Mouse (Mus musculus): ENCODE data around the gene Nppa. TPM values are rescaled to one million over a fixed set of nuclear protein-coding genes. Genes with fewer than 3 reads are reported as not detected.

Gene Nppa
- polyA plus RNA-seq, 1 experiment = 0.58 TPM

DNA sequence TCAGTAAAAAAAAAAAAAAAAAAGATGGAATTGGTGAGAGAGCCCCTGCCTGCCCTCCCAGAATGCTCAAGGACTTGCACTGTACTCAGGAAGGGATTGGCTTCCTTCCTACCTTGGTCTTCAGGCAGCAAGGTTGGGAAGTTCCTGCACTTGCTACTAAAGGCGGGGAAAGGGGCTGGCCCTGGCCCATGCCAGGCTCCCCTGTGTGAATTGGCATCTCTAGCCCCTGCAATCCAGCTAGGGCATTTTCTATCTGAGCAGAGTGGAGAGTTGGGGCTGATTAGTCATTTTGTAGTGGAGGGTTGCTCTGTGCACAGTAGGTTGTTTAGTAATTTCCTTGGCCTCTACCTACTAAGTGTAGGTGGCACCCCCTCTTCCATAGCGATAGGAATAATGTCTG, 31.7 kb upstream of the Nppa start:
- Histone ChIP-seq H3K4me3 (ENCODE audit: insufficient read depth, low read depth, low read length) (no peak overlapping the region), H3K4me1 (ENCODE audit: control insufficient read depth, insufficient read depth, low read length) (no peaks in the 10 kb centered on the region; the same call in 1 of the 2 replicates), H3K27ac (ENCODE audit: insufficient read depth, low read depth, low read length) (no peak overlapping the region), H3K27me3 (replicated peaks; ENCODE audit: control insufficient read depth, insufficient read depth, low read length) (no peaks in the 10 kb centered on the region), H3K36me3 (ENCODE audit: control insufficient read depth, insufficient read depth, low read length) (no peaks in the 10 kb centered on the region)
- WGBS = 77% methylated on average over 2 of the region's 2 CpGs
- no peak for DNase-seq
- TF ChIP-seq POLR2A (IDR thresholded peaks at IDR 0.05; ENCODE audit: low read depth, low read length) (no peak), CTCF (conservative IDR thresholded peaks at IDR 0.05; ENCODE audit: insufficient read depth, insufficient read length, low read depth, low read length) (no peak)

DNA sequence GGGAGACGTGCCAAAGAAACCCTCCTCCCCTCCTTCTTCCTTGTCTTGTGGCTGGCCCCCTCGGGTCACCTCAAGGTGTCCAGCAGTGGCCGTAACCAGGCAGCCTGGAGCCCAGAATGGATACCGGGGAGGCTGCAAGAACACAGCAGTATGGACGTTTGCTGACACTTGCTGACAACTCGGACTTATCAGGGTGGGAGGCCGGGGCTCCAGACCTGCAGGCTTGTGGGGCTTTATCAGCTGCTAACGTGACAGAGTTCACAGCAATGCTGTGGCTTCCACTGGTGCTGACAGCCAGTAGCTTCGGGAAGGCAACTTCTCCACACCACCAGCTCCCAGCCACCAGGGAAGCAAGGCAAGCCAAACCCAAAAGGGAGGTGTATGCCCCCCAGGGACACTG, 31.2 kb upstream of the Nppa start:
- TF ChIP-seq POLR2A (IDR thresholded peaks at IDR 0.05; ENCODE audit: low read depth, low read length) (no peak), CTCF (conservative IDR thresholded peaks at IDR 0.05; ENCODE audit: insufficient read depth, insufficient read length, low read depth, low read length) (no peak)
- Histone ChIP-seq H3K36me3 (ENCODE audit: control insufficient read depth, insufficient read depth, low read length) (no peaks in the 10 kb centered on the region), H3K4me1 (ENCODE audit: control insufficient read depth, insufficient read depth, low read length) (no peaks in the 10 kb centered on the region; the same call in 1 of the 2 replicates), H3K4me3 (ENCODE audit: insufficient read depth, low read depth, low read length) (no peak overlapping the region), H3K27ac (ENCODE audit: insufficient read depth, low read depth, low read length) (no peak overlapping the region), H3K27me3 (replicated peaks; ENCODE audit: control insufficient read depth, insufficient read depth, low read length) (no peaks in the 10 kb centered on the region)
- DNase-seq = no peak
- 47% methylated on average over 9 of the region's 9 CpGs for WGBS

DNA sequence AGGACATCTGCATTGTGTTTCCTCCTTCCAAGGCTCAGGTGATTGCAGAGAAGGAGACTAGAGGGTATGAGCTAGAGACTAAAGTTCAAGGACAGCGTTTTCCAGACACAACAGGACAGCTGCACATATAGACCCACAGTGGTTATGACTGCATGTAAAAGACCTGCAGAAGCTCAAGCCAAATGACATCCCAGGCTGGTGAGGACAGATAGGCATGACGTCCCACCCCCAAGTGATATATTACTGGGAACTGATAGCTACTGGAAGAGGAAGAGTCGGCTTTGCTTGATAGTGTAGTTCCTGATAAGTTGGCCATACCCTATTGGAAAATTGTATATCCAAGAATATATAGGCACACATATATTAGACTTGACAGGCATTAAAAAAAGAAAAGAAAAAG, 24.3 kb upstream of the Nppa start:
- no peaks in the 10 kb centered on the region for H3K27me3 ChIP-seq (replicated peaks; ENCODE audit: control insufficient read depth, insufficient read depth, low read length)
- TF ChIP-seq POLR2A (IDR thresholded peaks at IDR 0.05; ENCODE audit: low read depth, low read length) (no peak), CTCF (conservative IDR thresholded peaks at IDR 0.05; ENCODE audit: insufficient read depth, insufficient read length, low read depth, low read length) (no peak)
- peaks cover 6% of the 10 kb centered on the region for H3K4me1 ChIP-seq (ENCODE audit: control insufficient read depth, insufficient read depth, low read length)
- H3K36me3 ChIP-seq (ENCODE audit: control insufficient read depth, insufficient read depth, low read length) = no peaks in the 10 kb centered on the region
- no peak overlapping the region for H3K27ac ChIP-seq (ENCODE audit: insufficient read depth, low read depth, low read length)
- no peak for DNase-seq
- 69% methylated on average over 3 of the region's 3 CpGs for WGBS
- no peak overlapping the region for H3K4me3 ChIP-seq (ENCODE audit: insufficient read depth, low read depth, low read length)

DNA sequence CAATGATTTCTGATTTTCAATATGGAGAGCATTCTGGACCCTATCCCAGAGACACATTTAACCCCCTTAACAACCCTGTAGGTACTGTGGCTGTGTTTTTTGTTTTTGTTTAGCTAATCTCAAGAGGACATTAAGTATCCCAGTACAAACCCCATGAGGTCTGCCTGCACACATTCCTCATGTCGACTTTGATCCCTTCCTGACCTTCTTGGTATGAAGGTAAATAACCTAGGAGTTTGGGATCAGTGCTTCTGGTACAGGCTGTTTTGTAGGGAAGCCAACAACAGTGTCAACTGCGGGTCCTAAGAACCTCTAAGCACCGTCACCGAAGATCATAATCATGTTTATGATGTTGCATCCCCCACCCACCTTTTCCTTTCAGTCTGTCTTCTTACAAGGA, 22.8 kb upstream of the Nppa start:
- H3K4me1 ChIP-seq (ENCODE audit: control insufficient read depth, insufficient read depth, low read length) = peaks cover 6% of the 10 kb centered on the region
- H3K36me3 ChIP-seq (ENCODE audit: control insufficient read depth, insufficient read depth, low read length) = no peaks in the 10 kb centered on the region
- no peak overlapping the region for H3K4me3 ChIP-seq (ENCODE audit: insufficient read depth, low read depth, low read length)
- no peak for TF ChIP-seq POLR2A (IDR thresholded peaks at IDR 0.05; ENCODE audit: low read depth, low read length)
- no peak for TF ChIP-seq CTCF (conservative IDR thresholded peaks at IDR 0.05; ENCODE audit: insufficient read depth, insufficient read length, low read depth, low read length)
- peak; percentile 87 for DNase-seq
- H3K27me3 ChIP-seq (replicated peaks; ENCODE audit: control insufficient read depth, insufficient read depth, low read length) = no peaks in the 10 kb centered on the region
- peak overlapping the region; percentile 13; the same call in 1 of the 2 replicates for H3K27ac ChIP-seq (ENCODE audit: insufficient read depth, low read depth, low read length)
- WGBS = 45% methylated on average over 4 of the region's 4 CpGs

DNA sequence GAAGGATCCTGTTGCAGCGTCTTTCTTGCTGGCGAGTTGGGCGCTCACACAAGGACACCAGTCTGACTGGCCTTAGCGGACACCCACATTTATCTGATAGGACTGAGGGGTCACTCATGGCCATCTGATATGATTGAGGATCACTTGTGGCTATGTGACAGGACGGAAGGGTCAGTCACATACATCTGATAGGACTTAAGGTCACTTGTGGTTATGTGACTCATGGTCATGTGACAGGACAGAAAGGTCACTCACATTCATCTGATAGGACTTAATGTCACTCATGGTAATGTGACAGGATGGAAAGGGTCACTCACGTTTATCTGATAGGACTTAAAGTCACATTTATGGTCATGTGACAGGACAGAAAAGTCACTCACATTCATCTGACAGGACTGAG, 22.1 kb upstream of the Nppa start:
- WGBS = 92% methylated on average over 6 of the region's 6 CpGs
- H3K27ac ChIP-seq (ENCODE audit: insufficient read depth, low read depth, low read length) = no peak overlapping the region
- TF ChIP-seq CTCF (conservative IDR thresholded peaks at IDR 0.05; ENCODE audit: insufficient read depth, insufficient read length, low read depth, low read length) (no peak), POLR2A (IDR thresholded peaks at IDR 0.05; ENCODE audit: low read depth, low read length) (no peak)
- H3K27me3 ChIP-seq (replicated peaks; ENCODE audit: control insufficient read depth, insufficient read depth, low read length) = no peaks in the 10 kb centered on the region
- H3K4me1 ChIP-seq (ENCODE audit: control insufficient read depth, insufficient read depth, low read length) = peaks cover 6% of the 10 kb centered on the region
- no peak overlapping the region for H3K4me3 ChIP-seq (ENCODE audit: insufficient read depth, low read depth, low read length)
- H3K36me3 ChIP-seq (ENCODE audit: control insufficient read depth, insufficient read depth, low read length) = no peaks in the 10 kb centered on the region
- DNase-seq = no peak

DNA sequence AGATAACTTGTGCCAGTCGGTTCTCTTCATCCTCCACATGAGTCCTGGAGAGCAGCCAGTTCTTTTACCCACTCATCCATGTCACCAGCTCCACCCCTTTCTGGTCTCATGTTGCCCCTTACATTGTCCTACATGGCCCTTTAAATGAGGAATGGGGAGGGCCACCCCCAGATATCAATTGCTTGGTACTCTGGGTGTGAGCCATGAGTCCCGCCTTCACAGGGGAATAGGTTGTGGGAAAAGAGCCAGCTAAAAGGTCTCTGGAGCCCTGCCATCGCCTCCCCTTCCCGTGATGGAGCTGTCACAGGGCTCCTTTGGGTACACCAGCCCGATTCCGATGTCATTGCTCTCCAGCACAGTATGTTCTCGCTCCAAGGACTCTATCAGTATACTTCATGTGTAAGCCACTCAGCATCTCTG, 21.1 kb upstream of the Nppa start:
- Histone ChIP-seq H3K27me3 (replicated peaks; ENCODE audit: control insufficient read depth, insufficient read depth, low read length) (no peaks in the 10 kb centered on the region), H3K27ac (ENCODE audit: insufficient read depth, low read depth, low read length) (no peak overlapping the region), H3K4me3 (ENCODE audit: insufficient read depth, low read depth, low read length) (no peak overlapping the region), H3K36me3 (ENCODE audit: control insufficient read depth, insufficient read depth, low read length) (no peaks in the 10 kb centered on the region), H3K4me1 (ENCODE audit: control insufficient read depth, insufficient read depth, low read length) (peaks cover 6% of the 10 kb centered on the region)
- DNase-seq = peak; percentile 73
- TF ChIP-seq CTCF (conservative IDR thresholded peaks at IDR 0.05; ENCODE audit: insufficient read depth, insufficient read length, low read depth, low read length) (no peak), POLR2A (IDR thresholded peaks at IDR 0.05; ENCODE audit: low read depth, low read length) (no peak)
- 55% methylated on average over 7 of the region's 7 CpGs for WGBS

DNA sequence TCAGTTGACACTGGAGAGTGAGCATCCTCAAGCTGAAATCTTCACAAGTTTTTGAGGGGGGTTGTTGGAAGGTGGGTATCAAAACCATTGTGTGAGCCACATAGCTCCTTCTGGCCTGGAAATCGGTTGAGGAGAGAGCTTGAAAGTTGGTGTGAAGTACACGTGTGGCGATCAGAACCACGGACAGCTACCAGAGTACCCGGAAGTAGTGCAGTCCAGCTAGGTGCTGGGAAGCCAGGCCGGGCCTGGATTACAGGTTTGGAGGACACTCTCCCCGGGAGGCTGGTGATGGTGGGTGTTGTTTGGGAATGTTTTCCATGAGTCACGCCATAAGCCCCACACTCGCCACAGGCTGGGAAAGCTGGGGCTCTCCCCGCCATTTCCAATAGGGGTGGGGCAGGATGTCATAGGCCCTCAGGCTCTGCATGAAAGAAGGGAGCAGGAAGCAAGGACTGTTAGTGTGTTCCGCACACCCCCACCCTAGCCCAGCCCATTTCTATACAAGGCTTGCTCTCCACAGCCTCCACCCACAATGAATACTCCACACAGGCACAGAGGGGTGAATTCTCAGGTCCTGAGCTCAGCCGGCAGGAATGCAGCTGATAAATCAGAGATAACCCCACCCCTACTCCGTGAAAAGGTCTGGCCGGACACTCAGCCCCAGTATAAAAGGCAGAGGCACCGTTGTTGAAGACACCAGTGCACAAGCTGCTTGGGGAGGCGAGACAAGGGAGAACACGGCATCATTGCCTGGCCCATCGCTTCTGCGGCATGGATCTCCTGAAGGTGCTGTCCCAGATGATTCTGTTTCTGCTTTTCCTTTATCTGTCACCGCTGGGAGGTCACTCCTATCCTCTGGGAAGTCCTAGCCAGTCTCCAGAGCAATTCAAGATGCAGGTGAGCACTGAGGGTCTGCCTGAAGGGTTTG, 15.1 kb upstream of the Nppa start, which contains the start of gene Nppb:
Gene Nppb, plus strand, starts transcription at position 584 of the 928 bp plus-strand sequence.
- DNase-seq = peak; percentile 57
- Histone ChIP-seq H3K36me3 (ENCODE audit: control insufficient read depth, insufficient read depth, low read length) (no peaks in the 10 kb centered on the region), H3K4me1 (ENCODE audit: control insufficient read depth, insufficient read depth, low read length) (no peaks in the 10 kb centered on the region), H3K27me3 (replicated peaks; ENCODE audit: control insufficient read depth, insufficient read depth, low read length) (no peaks in the 10 kb centered on the region), H3K27ac (ENCODE audit: insufficient read depth, low read depth, low read length) (no peak within 1 kb of the TSS), H3K4me3 (ENCODE audit: insufficient read depth, low read depth, low read length) (no peak within 1 kb of the TSS)
- WGBS = 29% methylated on average over 20 of the region's 20 CpGs
- TF ChIP-seq CTCF (conservative IDR thresholded peaks at IDR 0.05; ENCODE audit: insufficient read depth, insufficient read length, low read depth, low read length) = no peak
- TF ChIP-seq POLR2A (IDR thresholded peaks at IDR 0.05; ENCODE audit: low read depth, low read length) = no peak
